Mouse (Mus musculus): Measurements from ENCODE around the gene Galnt10.
"Not testable (repeated sequence)": the region's sequence is repeated elsewhere in the genome, so short reads cannot be mapped to it uniquely, and the experiment has no call there.

The Galnt10 gene

GRCm38 (mm10) chr11:57790866-57791535 lies 145.8 kb downstream of the Galnt10 start:
- DNase-seq (ENCODE audit: low read depth), result no peak

GRCm38 (mm10) chr11:57795086-57795485 lies 149.8 kb downstream of the Galnt10 start:
- DNase-seq (ENCODE audit: low read depth), result no peak

- no peak for DNase-seq (ENCODE audit: low read depth)
Measured at GRCm38 (mm10) chr11:57797828-57798227, 152.6 kb downstream of the Galnt10 start.

GRCm38 (mm10) chr11:57799456-57799855 lies 154.2 kb downstream of the Galnt10 start:
- no peak for DNase-seq (ENCODE audit: low read depth)

- DNase-seq (ENCODE audit: low read depth), result no peak
Measured at GRCm38 (mm10) chr11:57800266-57800951, 155.2 kb downstream of the Galnt10 start.

GRCm38 (mm10) chr11:57800971-57801765 lies 155.9 kb downstream of the Galnt10 start, which contains the start of gene Sap30l:
Gene Sap30l (plus strand): TSS chr11:57801637.
- DNase-seq (ENCODE audit: low read depth), result peak; percentile 87

- no peak for DNase-seq (ENCODE audit: low read depth)
Measured at GRCm38 (mm10) chr11:57801766-57802510, 156.7 kb downstream of the Galnt10 start.

GRCm38 (mm10) chr11:57802511-57802870 lies 157.2 kb downstream of the Galnt10 start:
- no peak for DNase-seq (ENCODE audit: low read depth)

- no peak for DNase-seq (ENCODE audit: low read depth)
Measured at GRCm38 (mm10) chr11:57805047-57805446, 159.8 kb downstream of the Galnt10 start.

GRCm38 (mm10) chr11:57809017-57809731 lies 163.9 kb downstream of the Galnt10 start:
- DNase-seq (ENCODE audit: low read depth), result no peak

GRCm38 (mm10) chr11:57809732-57810098 lies 164.5 kb downstream of the Galnt10 start:
- DNase-seq (ENCODE audit: low read depth), result no peak

- DNase-seq (ENCODE audit: low read depth), result no peak
Measured at GRCm38 (mm10) chr11:57811006-57811405, 165.8 kb downstream of the Galnt10 start.

- no peak for DNase-seq (ENCODE audit: low read depth)
Measured at GRCm38 (mm10) chr11:57812212-57812611, 167.0 kb downstream of the Galnt10 start.

GRCm38 (mm10) chr11:57813641-57814040 lies 168.4 kb downstream of the Galnt10 start:
- no peak for DNase-seq (ENCODE audit: low read depth)

- DNase-seq (ENCODE audit: low read depth), result no peak
Measured at GRCm38 (mm10) chr11:57818189-57818588, 172.9 kb downstream of the Galnt10 start.

- peak; percentile 37 for DNase-seq (ENCODE audit: low read depth)
Measured at GRCm38 (mm10) chr11:57819999-57820581, 174.8 kb downstream of the Galnt10 start.

GRCm38 (mm10) chr11:57823159-57823558 lies 177.9 kb downstream of the Galnt10 start:
- DNase-seq (ENCODE audit: low read depth), result not testable (repeated sequence)

GRCm38 (mm10) chr11:57823714-57824113 lies 178.5 kb downstream of the Galnt10 start:
- DNase-seq (ENCODE audit: low read depth), result no peak

- not testable (repeated sequence) for DNase-seq (ENCODE audit: low read depth)
Measured at GRCm38 (mm10) chr11:57825234-57825633, 180.0 kb downstream of the Galnt10 start.

- DNase-seq (ENCODE audit: low read depth), result no peak
Measured at GRCm38 (mm10) chr11:57827048-57827914, 182.0 kb downstream of the Galnt10 start.
